ENCODE assay signal across 9 mouse cellular contexts in genomic region chr15:7084780-7085497, GRCm38 (mm10). TPM values are rescaled to one million over a fixed set of nuclear protein-coding genes. Genes with fewer than 3 reads are reported as not detected.
DNase-seq lines count a peak whose midpoint lies in the region; ATAC-seq lines count a peak whose summit lies in the region.
"Had no signal": no experiment of that assay in that cellular context is flagged by ENCODE, and none has a peak within 500 bp of the region (broad histone marks: within the 10 kb centered on the region; RNA-seq: fewer than 3 reads in every experiment).

No protein-coding gene starts in this region.

- H3K4me2 ChIP-seq in limb, embryonic 13.5 days (replicated peaks) = no peak overlapping the region

- no peak overlapping the region for H3K4me3 ChIP-seq in limb, embryonic 13.5 days
- H3K4me3 ChIP-seq in limb, embryonic 10.5 days = no peak overlapping the region

- peak; percentile 66; the same call in 1 of the 2 replicates for ATAC-seq in limb, embryonic 13.5 days (ENCODE audit: low FRiP score, low read depth)
- ATAC-seq in monocyte, adult 5-6 weeks (replicated peaks; ENCODE audit: insufficient number of reproducible peaks, low FRiP score, low TSS enrichment, poor library complexity, severe bottlenecking) = peak; percentile 94

- intact Hi-C loops in heart, postnatal 10 days (cut with DNase I) = no loop called here

- DNase-seq in limb, embryonic 10.5 days (ENCODE audit: low spot score) = no peak
- peak; percentile 45 for DNase-seq in brain, adult 2 months (ENCODE audit: low read depth, low spot score)
- peak; percentile 12 to 20 for DNase-seq in heart, postnatal 10 days
- no peak for DNase-seq in frontal cortex, postnatal 25 days (ENCODE audit: low spot score in 2 of 2)
- no peak for DNase-seq in kidney, adult 11 months
- no peak for DNase-seq in ovary, postnatal 10 days (ENCODE audit: low spot score)
- DNase-seq: kidney, postnatal 36 days had no signal

- H3K27me3 ChIP-seq in limb, embryonic 13.5 days = no peaks in the 10 kb centered on the region
- no peaks in the 10 kb centered on the region for H3K27me3 ChIP-seq in limb, embryonic 10.5 days (ENCODE audit: low read depth, poor library complexity, severe bottlenecking)

- 22% methylated on average over 8 of the region's 8 CpGs for WGBS in limb, embryonic 13.5 days
- WGBS in limb, embryonic 10.5 days = 43% methylated on average over 8 of the region's 8 CpGs

- H3K36me3 ChIP-seq in limb, embryonic 13.5 days = no peaks in the 10 kb centered on the region
- no peaks in the 10 kb centered on the region for H3K36me3 ChIP-seq in limb, embryonic 10.5 days

- H3K9me3 ChIP-seq in limb, embryonic 13.5 days = no peaks in the 10 kb centered on the region
- no peaks in the 10 kb centered on the region for H3K9me3 ChIP-seq in limb, embryonic 10.5 days (replicated peaks)

- no peak overlapping the region for H3K27ac ChIP-seq in limb, embryonic 13.5 days
- H3K27ac ChIP-seq in limb, embryonic 10.5 days = no peak overlapping the region

- H3K9ac ChIP-seq in limb, embryonic 13.5 days = no peak overlapping the region

- H3K4me1 ChIP-seq in limb, embryonic 13.5 days = peaks cover 18% of the 10 kb centered on the region
- H3K4me1 ChIP-seq in limb, embryonic 10.5 days = peaks cover 17% of the 10 kb centered on the region

RNA-seq across cellular contexts. Expression of gene Lifr, which starts 5.5 kb away (rescaled TPM):
- polyA plus RNA-seq in limb, embryonic 13.5 days (2015; fragmentation: Nextera tagmentation; extraction: Ambion mirVana) = 15.3 and 17.5 TPM in 2 replicates
- polyA plus RNA-seq in limb, embryonic 10.5 days (2016; fragmentation: Nextera tagmentation; extraction: Ambion mirVana) = 12.0 and 12.1 TPM in 2 replicates
- total RNA-seq in heart, postnatal 10 days (2021) = 10 to 100 TPM; 50.2 to 54.0 TPM
- total RNA-seq in monocyte, adult 5-6 weeks (2017) = 4.9 to 11.3 TPM (median 10.7 TPM) in 3 replicates

Comparison
In these comparisons a context has a peak if more than half of its experiments do, and no peak if none do; other contexts are left out.
1. DNase-seq: peak in brain, adult 2 months (single experiment) and heart, postnatal 10 days (2 of 2); none in limb, embryonic 10.5 days (single experiment), frontal cortex, postnatal 25 days (0 of 2), kidney, adult 11 months (single experiment) and ovary, postnatal 10 days (single experiment).